Mouse (Mus musculus) cerebellum, adult 2 months (tissue): Measurements from ENCODE around the gene Cfap43. TPM values are rescaled to one million over a fixed set of nuclear protein-coding genes. Genes with fewer than 3 reads are reported as not detected.

Source experiments
- DNase-seq, 2 experiments: peaks; one replicate each; pipeline ENCODE4 v3.0.0; 2021
- H3K27ac ChIP-seq: fragments of 200-500 bp; 2 replicates; pipeline ENCODE4 v1.5.1; 2012; ENCODE audit warnings: low read length, control low read depth, inconsistent platforms; ENCODE audit not compliant: insufficient read depth
- H3K27me3 ChIP-seq: fragments of 200-500 bp; 2 replicates; pipeline ENCODE4 v1.6.1; 2012; ENCODE audit warnings: inconsistent platforms, mild to moderate bottlenecking, low read length, moderate library complexity; ENCODE audit not compliant: control insufficient read depth, insufficient read depth
- H3K4me1 ChIP-seq: fragments of 200-500 bp; 2 replicates; pipeline ENCODE4 v1.6.1; 2011; ENCODE audit warnings: low read length; ENCODE audit not compliant: control insufficient read depth, insufficient read depth
- H3K4me3 ChIP-seq: fragments of 200-500 bp; replicated peaks from 2 replicates; pipeline ENCODE3; 2011; ENCODE audit warnings: mild to moderate bottlenecking, low read depth, low read length, control low read depth; ENCODE audit not compliant: insufficient read depth
- CTCF ChIP-seq: fragments of 200-500 bp; IDR thresholded peaks from 2 replicates; pipeline ENCODE4 v1.5.1; 2011; ENCODE audit warnings: low read depth, mild to moderate bottlenecking, control low read depth, low read length, moderate library complexity, borderline replicate concordance; ENCODE audit not compliant: insufficient read depth
- POLR2A ChIP-seq: fragments of 200-500 bp; IDR thresholded peaks from 2 replicates; pipeline ENCODE4 v1.6.1; 2011; ENCODE audit warnings: low read length, control low read depth, borderline replicate concordance; ENCODE audit not compliant: insufficient read depth
- WGBS: fragments of 180-500 bp; shearing (Covaris S2); methylation state at CpG from one replicate; pipeline ENCODE4 v1.1.7; 2018; 5-methylcytosine and 5-hydroxymethylcytosine counted together
- polyA plus RNA-seq: library from polyadenylated mRNA; depleted of rRNA; stranded (reverse); fragments of >200 nt; gene quantifications from 2 replicates; pipeline ENCODE4 v1.2.3, GENCODE M21; 2012

Gene Cfap43
- polyA plus RNA-seq, 1 experiment, result 1.00 TPM

- 75% methylated on average over 2 of the region's 2 CpGs for WGBS
- Histone ChIP-seq H3K4me1 (no peaks in the 10 kb centered on the region), H3K27ac (no peak overlapping the region), H3K4me3 (no peak overlapping the region), H3K27me3 (no peaks in the 10 kb centered on the region)
- no peak for DNase-seq
- TF ChIP-seq POLR2A (no peak), CTCF (no peak)
Observed at GRCm38 (mm10) chr19:47748950-47749349, 170.1 kb downstream of the Cfap43 start.

DNA sequence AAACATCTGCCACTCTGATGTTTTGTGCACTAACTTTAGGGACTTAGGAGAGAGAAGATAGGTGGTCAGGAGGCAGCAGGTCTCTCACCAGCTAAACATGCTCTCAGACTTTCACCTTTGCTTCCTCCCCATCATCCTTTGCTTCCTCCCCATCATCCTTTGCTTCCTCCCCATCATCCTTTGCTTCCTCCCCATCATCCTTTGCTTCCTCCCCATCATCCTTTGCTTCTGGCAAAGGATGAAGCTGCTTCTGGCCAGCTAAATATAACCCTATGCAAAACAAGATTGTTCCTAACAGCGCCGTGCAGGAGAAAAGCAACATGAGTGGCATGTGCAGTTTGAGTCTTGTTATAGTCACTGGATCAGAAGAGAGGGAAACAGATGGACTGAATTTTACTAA is 172.0 kb downstream of the Cfap43 start:
- Histone ChIP-seq H3K4me3 (no peak overlapping the region), H3K27ac (no peak overlapping the region), H3K4me1 (no peaks in the 10 kb centered on the region), H3K27me3 (no peaks in the 10 kb centered on the region)
- no peak for DNase-seq
- WGBS, result 89% methylated on average over 2 of the region's 2 CpGs
- TF ChIP-seq POLR2A (no peak), CTCF (no peak)

DNA sequence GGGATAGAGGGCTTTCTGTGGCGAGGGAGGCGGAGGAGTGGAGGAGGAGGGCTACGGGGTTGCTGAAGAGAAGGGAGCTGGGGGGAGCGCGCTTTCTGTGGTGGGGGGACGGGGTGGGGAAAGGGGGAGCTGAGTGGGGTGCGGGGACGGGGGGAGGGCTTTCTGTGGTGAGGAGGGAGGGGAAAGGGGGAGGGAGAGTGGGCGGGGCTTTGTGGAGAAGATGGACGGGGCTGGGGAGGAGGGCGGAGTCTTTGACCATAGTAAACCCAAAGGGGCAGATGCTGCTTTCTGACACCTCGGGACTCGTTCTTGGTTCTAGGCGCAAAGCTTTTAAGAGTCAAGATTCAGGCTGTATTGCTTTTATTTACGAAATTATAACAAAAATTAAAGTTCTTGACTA is 187.2 kb downstream of the Cfap43 start:
- Histone ChIP-seq H3K4me1 (no peaks in the 10 kb centered on the region), H3K27ac (peak overlapping the region; percentile 81), H3K27me3 (no peaks in the 10 kb centered on the region), H3K4me3 (peak overlapping the region; percentile 99)
- WGBS, result 5% methylated on average over 15 of the region's 15 CpGs
- peak in 1 of 2 experiments; percentile 67 for DNase-seq
- TF ChIP-seq CTCF (no peak), POLR2A (no peak)

DNA sequence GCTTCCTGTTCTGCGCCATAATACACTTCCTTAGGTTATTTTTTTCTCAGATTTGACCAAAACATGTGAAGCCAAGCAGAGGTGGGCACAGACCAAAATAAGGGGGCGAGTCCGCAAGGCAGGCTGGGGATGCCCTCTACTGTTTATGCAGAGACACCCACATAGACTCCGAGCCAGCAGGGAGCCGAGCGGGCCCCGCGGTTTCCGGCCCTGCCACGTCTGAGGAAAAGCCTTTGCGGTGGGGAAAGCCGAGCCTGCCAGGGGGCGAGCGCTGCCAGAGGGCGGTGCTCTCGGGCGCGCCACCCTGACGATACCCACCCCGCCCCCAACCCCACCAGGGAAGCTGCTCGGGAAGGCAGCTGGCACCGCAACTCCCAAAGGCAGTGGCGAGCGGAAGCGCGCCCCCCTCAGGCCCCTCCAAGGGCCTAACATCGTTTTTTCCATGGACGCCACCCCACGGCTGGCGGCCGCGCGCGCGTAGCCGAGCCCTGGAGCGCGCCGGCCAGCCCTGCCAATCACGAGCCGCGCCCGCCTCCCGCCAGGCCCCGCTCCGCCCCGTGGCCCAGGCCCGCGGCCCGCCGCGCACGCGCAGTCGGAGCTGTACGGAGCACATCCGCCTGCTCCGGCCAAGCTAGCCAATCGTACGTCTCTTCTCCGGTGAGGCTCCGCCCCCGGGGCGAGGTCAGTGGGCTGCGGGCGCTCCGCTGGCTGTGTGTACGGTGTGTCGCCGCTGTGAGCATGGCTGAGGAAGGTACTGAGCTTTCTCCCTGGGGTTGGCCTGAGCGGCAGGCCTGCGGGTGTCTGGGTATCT is 187.8 kb downstream of the Cfap43 start, which contains the start of gene Sfr1:
Gene Sfr1 (plus strand): TSS at position 612 of the 811 bp plus-strand sequence.
- peak; percentile 92 for TF ChIP-seq POLR2A
- TF ChIP-seq CTCF, result peak; percentile 22; the same call in 1 of the 2 replicates
- Histone ChIP-seq H3K4me1 (no peaks in the 10 kb centered on the region), H3K27me3 (no peaks in the 10 kb centered on the region), H3K4me3 (peak within 1 kb of the TSS; percentile 99), H3K27ac (peak within 1 kb of the TSS; percentile 81)
- peak; percentile 99 to 100 for DNase-seq
- WGBS, result 1% methylated on average over 65 of the region's 72 CpGs

DNA sequence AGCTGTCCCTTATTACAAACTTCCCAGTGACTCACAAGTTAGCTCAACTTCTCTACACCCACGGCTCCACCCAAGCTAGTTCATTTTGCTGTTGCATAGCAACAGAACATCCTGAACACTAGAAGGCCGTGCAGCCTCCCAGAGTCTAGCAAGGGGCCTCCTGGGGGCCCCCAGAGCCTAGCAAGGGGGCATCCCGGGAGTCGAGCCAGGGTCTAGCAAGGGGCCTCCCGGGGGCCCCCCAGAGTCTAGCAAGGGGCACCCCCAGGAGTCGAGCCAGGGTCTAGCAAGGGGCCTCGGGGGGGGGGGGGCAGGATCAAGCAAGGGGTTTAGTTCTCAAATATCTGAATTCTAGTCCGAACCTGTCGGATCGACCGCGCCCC is 188.4 kb downstream of the Cfap43 start:
- Histone ChIP-seq H3K27me3 (no peaks in the 10 kb centered on the region), H3K4me1 (no peaks in the 10 kb centered on the region), H3K27ac (peak overlapping the region; percentile 75), H3K4me3 (peak overlapping the region; percentile 95)
- WGBS, result 0% methylated on average over 12 of the region's 12 CpGs
- peak in 1 of 2 experiments; percentile 43 for DNase-seq
- no peak for TF ChIP-seq POLR2A
- TF ChIP-seq CTCF, result no peak

DNA sequence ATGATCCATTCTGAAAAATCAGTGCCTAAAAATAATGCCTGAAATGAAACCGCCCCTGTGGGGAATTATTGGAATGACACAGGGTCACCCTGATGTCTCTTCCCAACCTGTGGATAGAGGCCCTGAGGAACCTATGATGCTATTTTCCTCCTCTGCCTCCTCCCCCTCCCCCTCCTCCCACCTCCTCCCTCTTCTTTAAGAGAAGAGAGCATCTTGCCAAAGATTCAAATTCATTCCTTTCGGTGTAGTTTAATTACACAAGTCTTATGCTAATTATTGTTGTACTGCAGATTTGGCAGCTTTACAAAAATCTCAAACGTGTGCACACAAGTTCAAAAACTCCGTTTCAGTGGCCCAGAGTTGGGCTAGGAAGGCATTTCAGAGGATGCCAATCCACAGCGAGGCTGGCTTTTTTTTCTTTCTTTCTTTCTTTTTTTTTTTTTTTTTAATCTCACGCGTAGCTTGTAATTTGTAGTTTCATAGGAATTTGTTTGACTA is 193.4 kb downstream of the Cfap43 start:
- H3K4me3 ChIP-seq, result no peak overlapping the region
- WGBS, result 25% methylated on average over 7 of the region's 7 CpGs
- H3K4me1 ChIP-seq, result no peaks in the 10 kb centered on the region
- no peaks in the 10 kb centered on the region for H3K27me3 ChIP-seq
- H3K27ac ChIP-seq, result no peak overlapping the region
- no peak for DNase-seq
- no peak for TF ChIP-seq POLR2A
- no peak for TF ChIP-seq CTCF

- Histone ChIP-seq H3K27me3 (no peaks in the 10 kb centered on the region), H3K4me3 (no peak overlapping the region), H3K4me1 (no peaks in the 10 kb centered on the region), H3K27ac (no peak overlapping the region)
- DNase-seq, result no peak
- whole genome bisulfite sequencing, result 78% methylated on average over 4 of the region's 4 CpGs
- no peak for TF ChIP-seq CTCF
- TF ChIP-seq POLR2A, result no peak
Observed at GRCm38 (mm10) chr19:47724903-47725302, 194.2 kb downstream of the Cfap43 start.

GRCm38 (mm10) chr19:47722471-47722870 is 196.6 kb downstream of the Cfap43 start:
- no peak overlapping the region for H3K27ac ChIP-seq
- DNase-seq, result no peak
- WGBS, result 74% methylated on average over 6 of the region's 6 CpGs
- H3K4me3 ChIP-seq, result no peak overlapping the region
- no peaks in the 10 kb centered on the region for H3K27me3 ChIP-seq
- no peak for TF ChIP-seq CTCF
- no peak for TF ChIP-seq POLR2A
- no peaks in the 10 kb centered on the region for H3K4me1 ChIP-seq
